Mouse (Mus musculus) thymus, adult 2 months (tissue): Measurements from ENCODE around the gene Cldn14. TPM values are rescaled to one million over a fixed set of nuclear protein-coding genes. Genes with fewer than 3 reads are reported as not detected.

Experiments used
- DNase-seq: peaks from one replicate; pipeline ENCODE4 v3.0.0; 2021
- H3K27ac ChIP-seq: fragments of 200-500 bp; 2 replicates; pipeline ENCODE4 v1.5.1; 2012; ENCODE audit warnings: low read length, control low read depth; ENCODE audit not compliant: control insufficient read depth, insufficient read depth
- H3K27me3 ChIP-seq: fragments of 200-500 bp; 2 replicates; pipeline ENCODE4 v1.6.1; 2012; ENCODE audit warnings: mild to moderate bottlenecking, low read length, moderate library complexity, mixed read lengths; ENCODE audit not compliant: control insufficient read depth, insufficient read depth
- H3K36me3 ChIP-seq: fragments of 200-500 bp; 2 replicates; pipeline ENCODE4 v1.6.1; 2012; ENCODE audit warnings: mild to moderate bottlenecking, low read length, moderate library complexity; ENCODE audit not compliant: control insufficient read depth, insufficient read depth
- H3K4me1 ChIP-seq: fragments of 200-500 bp; replicated peaks from 2 replicates; pipeline ENCODE4 v1.6.1; 2012; ENCODE audit warnings: low read length; ENCODE audit not compliant: control insufficient read depth, insufficient read depth
- H3K4me3 ChIP-seq: fragments of 200-500 bp; 2 replicates; pipeline ENCODE4 v1.5.1; 2012; ENCODE audit warnings: mild to moderate bottlenecking, low read length, control low read depth, moderate library complexity; ENCODE audit not compliant: control insufficient read depth, insufficient read depth
- CTCF ChIP-seq: fragments of 200-500 bp; IDR thresholded peaks from 2 replicates; pipeline ENCODE4 v1.5.1; 2012; ENCODE audit warnings: mild to moderate bottlenecking, control low read depth, low read length, moderate library complexity, borderline replicate concordance; ENCODE audit not compliant: control insufficient read depth, poor library complexity, insufficient read depth; ENCODE audit errors: extremely low read depth
- POLR2A ChIP-seq: fragments of 200-500 bp; IDR thresholded peaks from 2 replicates; pipeline ENCODE4 v1.6.1; 2012; ENCODE audit warnings: mild to moderate bottlenecking, low read length, control low read depth, moderate library complexity; ENCODE audit not compliant: control insufficient read depth, poor library complexity, insufficient read depth; ENCODE audit errors: extremely low read depth
- WGBS: fragments of 180-500 bp; shearing (Covaris S2); methylation state at CpG from one replicate; pipeline ENCODE4 v1.1.7; 2018; 5-methylcytosine and 5-hydroxymethylcytosine counted together
- polyA plus RNA-seq: library from polyadenylated mRNA; depleted of rRNA; stranded (reverse); fragments of >200 nt; gene quantifications from 2 replicates; pipeline ENCODE4 v1.2.3, GENCODE M21; 2012; rRNA removed

Gene Cldn14
- 0.26 and 0.46 TPM in 2 replicates for polyA plus RNA-seq

- Histone ChIP-seq H3K36me3 (no peaks in the 10 kb centered on the region), H3K4me3 (no peak within 1 kb of the TSS), H3K27me3 (no peaks in the 10 kb centered on the region), H3K4me1 (no peaks in the 10 kb centered on the region), H3K27ac (no peak within 1 kb of the TSS)
- DNase-seq, result no peak
- 96% methylated on average over 15 of the region's 15 CpGs for WGBS
- TF ChIP-seq POLR2A, result no peak
- TF ChIP-seq CTCF, result no peak
Observed at GRCm38 (mm10) chr16:94008737-94009136, at the start of gene Cldn14. Gene Cldn14 (minus strand): TSS chr16:94008837.

- H3K4me3 ChIP-seq, result no peak overlapping the region
- H3K27me3 ChIP-seq, result no peaks in the 10 kb centered on the region
- H3K27ac ChIP-seq, result no peak overlapping the region
- DNase-seq, result no peak
- no peaks in the 10 kb centered on the region for H3K4me1 ChIP-seq
- H3K36me3 ChIP-seq, result no peaks in the 10 kb centered on the region
- 90% methylated on average over 8 of the region's 8 CpGs for WGBS
- TF ChIP-seq POLR2A (no peak), CTCF (no peak)
Observed at GRCm38 (mm10) chr16:94055576-94055975, 46.9 kb upstream of the Cldn14 start.

GRCm38 (mm10) chr16:94055176-94055575 is 46.5 kb upstream of the Cldn14 start:
- no peak for DNase-seq
- Histone ChIP-seq H3K4me1 (no peaks in the 10 kb centered on the region), H3K27me3 (no peaks in the 10 kb centered on the region), H3K36me3 (no peaks in the 10 kb centered on the region), H3K4me3 (no peak overlapping the region), H3K27ac (no peak overlapping the region)
- TF ChIP-seq POLR2A (no peak), CTCF (no peak)
- 96% methylated on average over 12 of the region's 12 CpGs for WGBS

GRCm38 (mm10) chr16:94050368-94050767 is 41.7 kb upstream of the Cldn14 start:
- Histone ChIP-seq H3K4me3 (no peak overlapping the region), H3K27me3 (no peaks in the 10 kb centered on the region), H3K36me3 (no peaks in the 10 kb centered on the region), H3K27ac (no peak overlapping the region), H3K4me1 (no peaks in the 10 kb centered on the region)
- 95% methylated on average over 3 of the region's 3 CpGs for WGBS
- DNase-seq, result no peak
- no peak for TF ChIP-seq POLR2A
- TF ChIP-seq CTCF, result no peak

GRCm38 (mm10) chr16:94044996-94045395 is 36.4 kb upstream of the Cldn14 start:
- no peak for TF ChIP-seq CTCF
- TF ChIP-seq POLR2A, result no peak
- H3K27me3 ChIP-seq, result peaks cover 2% of the 10 kb centered on the region; the same call in 1 of the 2 replicates
- H3K36me3 ChIP-seq, result no peaks in the 10 kb centered on the region
- H3K4me3 ChIP-seq, result no peak overlapping the region
- no peak for DNase-seq
- H3K27ac ChIP-seq, result no peak overlapping the region
- 54% methylated on average over 7 of the region's 7 CpGs for WGBS
- no peaks in the 10 kb centered on the region for H3K4me1 ChIP-seq

GRCm38 (mm10) chr16:94043797-94044196 is 35.2 kb upstream of the Cldn14 start:
- Histone ChIP-seq H3K27ac (no peak overlapping the region), H3K36me3 (no peaks in the 10 kb centered on the region), H3K4me1 (no peaks in the 10 kb centered on the region), H3K4me3 (no peak overlapping the region), H3K27me3 (peaks cover 2% of the 10 kb centered on the region; the same call in 1 of the 2 replicates)
- WGBS, result 86% methylated on average over 1 of the region's 1 CpGs
- no peak for DNase-seq
- TF ChIP-seq POLR2A (no peak), CTCF (no peak)
